Mouse (Mus musculus) MEL (cell line): ENCODE measurements around the gene Mlh1.

Experiments
- BHLHE40 ChIP-seq: IDR thresholded peaks from 2 replicates; pipeline ENCODE4 v1.6.1; 2012; ENCODE audit warnings: low read depth, mild to moderate bottlenecking, inconsistent platforms, low read length, improper control_type of control experiment, borderline replicate concordance
- CHD1 ChIP-seq: IDR thresholded peaks from 2 replicates; pipeline ENCODE4 v1.6.1; 2012; ENCODE audit warnings: low read depth, mild to moderate bottlenecking, inconsistent platforms, low read length, improper control_type of control experiment
- CTCF ChIP-seq, 3 experiments: IDR thresholded peaks in 2 of 3; conservative IDR thresholded peaks in 1 of 3; 2 replicates each; pipeline ENCODE4 v1.5.1; 2011 to 2012; ENCODE audit warnings: low read length in 3 of 3, low read depth in 2 of 3, mild to moderate bottlenecking in 2 of 3, improper control_type of control experiment in 1 of 3, inconsistent platforms in 1 of 3, mixed read lengths in 1 of 3, moderate library complexity in 1 of 3; ENCODE audit not compliant: control insufficient read depth in 1 of 3, insufficient read depth in 1 of 3, poor library complexity in 1 of 3, severe bottlenecking in 1 of 3
- EP300 ChIP-seq, 2 experiments: IDR thresholded peaks; 2 replicates each; pipeline ENCODE4 v1.6.1; 2011; ENCODE audit warnings: improper control_type of control experiment in 2 of 2, low read length in 2 of 2, low read depth in 1 of 2, mild to moderate bottlenecking in 1 of 2
- GABPA ChIP-seq: IDR thresholded peaks from 2 replicates; pipeline ENCODE4 v1.6.1; 2012; ENCODE audit warnings: low read depth, mild to moderate bottlenecking, inconsistent platforms, low read length, improper control_type of control experiment, moderate library complexity
- GATA1 ChIP-seq: IDR thresholded peaks from 2 replicates; pipeline ENCODE4 v1.6.1; 2011; ENCODE audit warnings: low read depth, low read length, improper control_type of control experiment
- MAFK ChIP-seq: IDR thresholded peaks from 2 replicates; pipeline ENCODE4 v1.6.1; 2011; ENCODE audit warnings: low read depth, mild to moderate bottlenecking, low read length, improper control_type of control experiment, borderline replicate concordance
- MAX ChIP-seq: IDR thresholded peaks from 2 replicates; pipeline ENCODE4 v1.6.1; 2011; ENCODE audit warnings: low read length, improper control_type of control experiment
- MYC ChIP-seq: IDR thresholded peaks from 2 replicates; pipeline ENCODE4 v1.6.1; 2011; ENCODE audit warnings: low read depth, mild to moderate bottlenecking, low read length, improper control_type of control experiment, moderate library complexity
- POLR2A ChIP-seq, 2 experiments: IDR thresholded peaks; 2 replicates each; pipeline ENCODE4 v1.6.1; 2011 to 2012; ENCODE audit warnings: low read length in 2 of 2, mild to moderate bottlenecking in 2 of 2, control low read depth in 1 of 2, improper control_type of control experiment in 1 of 2, low read depth in 1 of 2, moderate library complexity in 1 of 2; ENCODE audit not compliant: control insufficient read depth in 1 of 2, insufficient read depth in 1 of 2, poor library complexity in 1 of 2
- SMC3 ChIP-seq: IDR thresholded peaks from 2 replicates; pipeline ENCODE4 v1.6.1; 2011; ENCODE audit warnings: low read depth, low read length, improper control_type of control experiment
- ZC3H11A ChIP-seq: IDR thresholded peaks from 2 replicates; pipeline ENCODE4 v1.6.1; 2012; ENCODE audit warnings: low read depth, mild to moderate bottlenecking, inconsistent platforms, low read length, improper control_type of control experiment
- ZMIZ1 ChIP-seq: IDR thresholded peaks from 2 replicates; pipeline ENCODE4 v1.6.1; 2012; ENCODE audit warnings: low read depth, mild to moderate bottlenecking, inconsistent platforms, low read length, improper control_type of control experiment, moderate library complexity
- ZNF384 ChIP-seq: IDR thresholded peaks from 2 replicates; pipeline ENCODE4 v1.6.1; 2012; ENCODE audit warnings: low read depth, mild to moderate bottlenecking, inconsistent platforms, low read length, improper control_type of control experiment

DNA sequence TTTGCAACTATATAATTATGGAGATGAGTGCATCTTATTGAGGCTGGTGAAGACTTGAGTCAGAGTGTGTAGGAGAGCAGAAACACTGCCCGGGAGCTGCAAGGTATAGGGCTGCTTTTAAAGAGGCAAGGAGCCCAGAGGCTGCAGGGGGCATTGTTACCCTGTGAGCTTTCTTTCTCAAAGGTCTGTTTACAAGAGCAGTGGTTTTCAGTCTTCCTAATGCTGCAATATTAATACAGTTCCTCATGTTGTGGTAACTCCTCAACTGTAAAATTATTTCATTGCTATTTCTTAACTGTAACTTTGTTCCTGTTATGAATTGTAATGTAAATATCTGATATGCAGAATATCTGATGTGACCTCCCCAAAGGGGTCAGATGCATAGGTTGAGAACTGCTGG lies 50.0 kb downstream of the Mlh1 start:
- TF ChIP-seq POLR2A (IDR thresholded peaks at IDR 0.05; ENCODE audit: control insufficient read depth in 1 of 2, insufficient read depth in 1 of 2, low read depth in 1 of 2, low read length in 2 of 2, poor library complexity in 1 of 2): no peak
- no peak for TF ChIP-seq EP300 (IDR thresholded peaks at IDR 0.05; ENCODE audit: low read depth in 1 of 2, low read length in 2 of 2)
- no peak for TF ChIP-seq CTCF (IDR thresholded peaks at IDR 0.05 in 2 of 3, conservative IDR thresholded peaks at IDR 0.05 in 1 of 3; ENCODE audit: control insufficient read depth in 1 of 3, insufficient read depth in 1 of 3, low read depth in 2 of 3, low read length in 3 of 3, poor library complexity in 1 of 3, severe bottlenecking in 1 of 3)
- no peak for TF ChIP-seq CHD1
- TF ChIP-seq SMC3: no peak
- TF ChIP-seq ZNF384: no peak
- no peak for TF ChIP-seq MAFK
- no peak for TF ChIP-seq ZC3H11A
- TF ChIP-seq BHLHE40: no peak
- TF ChIP-seq MYC: no peak
- TF ChIP-seq GABPA: no peak
- no peak for TF ChIP-seq MAX
- no peak for TF ChIP-seq GATA1
- TF ChIP-seq ZMIZ1: no peak
